10 mouse cellular contexts compared by ENCODE assay signal in genomic region chr7:82625342-82625741, GRCm38 (mm10). TPM values are rescaled to one million over a fixed set of nuclear protein-coding genes. Genes with fewer than 3 reads are reported as not detected.
DNase-seq lines count a peak whose midpoint lies in the region; ATAC-seq and TF ChIP-seq lines count a peak whose summit lies in the region.
"Had no signal": no experiment of that assay in that cellular context is flagged by ENCODE, and none has a peak within 500 bp of the region (broad histone marks: within the 10 kb centered on the region; RNA-seq: fewer than 3 reads in every experiment).

No protein-coding gene starts in this region.

- H3K79me2 ChIP-seq in MEL (ENCODE audit: control insufficient read depth, insufficient read depth, low read length, poor library complexity) = no peaks in the 10 kb centered on the region

- peak; percentile 66 for DNase-seq in hindbrain, embryonic 11.5 days (ENCODE audit: low spot score)
- peak; percentile 73 for DNase-seq in MEL (ENCODE audit: low read depth, low spot score)
- peak; percentile 58 for DNase-seq in embryo, embryonic 11.5 days (ENCODE audit: low read depth, low spot score)
- peak; percentile 18 for DNase-seq in liver, embryonic 13.5 days
- peak; percentile 59 for DNase-seq in thymus, postnatal 25 days
- no peak for DNase-seq in cerebellum, adult 9-11 months

- H3K36me3 ChIP-seq in hindbrain, embryonic 11.5 days (ENCODE audit: control insufficient read depth, insufficient read depth, low read length) = no peaks in the 10 kb centered on the region
- H3K36me3 ChIP-seq in hindbrain, embryonic 16.5 days (ENCODE audit: control insufficient read depth, insufficient read depth, low read length) = no peaks in the 10 kb centered on the region
- no peaks in the 10 kb centered on the region for H3K36me3 ChIP-seq in MEL (ENCODE audit: control insufficient read depth in 1 of 2, insufficient read depth in 2 of 2, low read length in 2 of 2)
- H3K36me3 ChIP-seq in liver, embryonic 13.5 days = no peaks in the 10 kb centered on the region
- H3K36me3 ChIP-seq: stomach, embryonic 15.5 days had no signal

- H3K9me3 ChIP-seq in hindbrain, embryonic 11.5 days (ENCODE audit: control insufficient read depth, low read length) = no peaks in the 10 kb centered on the region
- H3K9me3 ChIP-seq in hindbrain, embryonic 16.5 days (ENCODE audit: control insufficient read depth, low read length) = no peaks in the 10 kb centered on the region
- no peaks in the 10 kb centered on the region for H3K9me3 ChIP-seq in MEL (replicated peaks; ENCODE audit: insufficient read depth, low read length)
- H3K9me3 ChIP-seq in liver, embryonic 13.5 days (replicated peaks) = no peaks in the 10 kb centered on the region
- H3K9me3 ChIP-seq: stomach, embryonic 15.5 days had no signal

- H3K9ac ChIP-seq in hindbrain, embryonic 11.5 days (ENCODE audit: low read depth, low read length) = no peak overlapping the region
- H3K9ac ChIP-seq in hindbrain, embryonic 16.5 days (ENCODE audit: low read depth, low read length) = no peak overlapping the region
- no peak overlapping the region for H3K9ac ChIP-seq in MEL (ENCODE audit: control insufficient read depth, low read depth, low read length, poor library complexity, severe bottlenecking)
- no peak overlapping the region for H3K9ac ChIP-seq in liver, embryonic 13.5 days
- H3K9ac ChIP-seq: liver, embryonic 14.5 days; stomach, embryonic 15.5 days had no signal

- no peak for ATAC-seq in hindbrain, embryonic 11.5 days (ENCODE audit: low FRiP score)
- ATAC-seq in hindbrain, embryonic 16.5 days = no peak
- no peak for ATAC-seq in liver, embryonic 13.5 days (ENCODE audit: low read depth)
- no peak for ATAC-seq in cerebellum, adult (ENCODE audit: insufficient number of reproducible peaks, low FRiP score, low TSS enrichment)

- 21% methylated on average over 7 of the region's 7 CpGs for WGBS in hindbrain, embryonic 11.5 days
- WGBS in hindbrain, embryonic 16.5 days = 27% methylated on average over 7 of the region's 7 CpGs
- 14% methylated on average over 7 of the region's 7 CpGs for WGBS in liver, embryonic 13.5 days (ENCODE audit: insufficient replicate concordance)

- no peak for TF ChIP-seq RAD21 in MEL (IDR thresholded peaks at IDR 0.05; ENCODE audit: low read depth, low read length)

- no peak overlapping the region for H3K4me3 ChIP-seq in hindbrain, embryonic 11.5 days (ENCODE audit: low read depth, low read length)
- H3K4me3 ChIP-seq in hindbrain, embryonic 16.5 days (ENCODE audit: low read length) = no peak overlapping the region
- no peak overlapping the region for H3K4me3 ChIP-seq in MEL (ENCODE audit: control insufficient read depth in 1 of 2, insufficient read depth in 1 of 2, low read depth in 2 of 2, low read length in 2 of 2)
- no peak overlapping the region for H3K4me3 ChIP-seq in liver, embryonic 13.5 days (replicated peaks)
- H3K4me3 ChIP-seq: stomach, embryonic 15.5 days had no signal

- H3K27ac ChIP-seq in hindbrain, embryonic 11.5 days (ENCODE audit: low read depth, low read length) = no peak overlapping the region
- H3K27ac ChIP-seq in hindbrain, embryonic 16.5 days (ENCODE audit: low read depth, low read length) = no peak overlapping the region
- H3K27ac ChIP-seq in MEL (ENCODE audit: control insufficient read depth, low read depth, low read length) = no peak overlapping the region
- H3K27ac ChIP-seq in liver, embryonic 13.5 days = no peak overlapping the region
- H3K27ac ChIP-seq: liver, embryonic 14.5 days; stomach, embryonic 15.5 days had no signal

- no peak for TF ChIP-seq POLR2A in MEL (IDR thresholded peaks at IDR 0.05; ENCODE audit: control insufficient read depth in 1 of 2, insufficient read depth in 1 of 2, low read depth in 1 of 2, low read length in 2 of 2, poor library complexity in 1 of 2)

- TF ChIP-seq EP300 in MEL (IDR thresholded peaks at IDR 0.05; ENCODE audit: low read depth in 1 of 2, low read length in 2 of 2) = no peak

- no peaks in the 10 kb centered on the region for H3K4me1 ChIP-seq in hindbrain, embryonic 11.5 days (replicated peaks; ENCODE audit: control insufficient read depth, insufficient read depth, low read length)
- no peaks in the 10 kb centered on the region for H3K4me1 ChIP-seq in hindbrain, embryonic 16.5 days (ENCODE audit: control insufficient read depth, insufficient read depth, low read depth, low read length)
- no peaks in the 10 kb centered on the region for H3K4me1 ChIP-seq in MEL (ENCODE audit: control insufficient read depth in 1 of 2, insufficient read depth in 2 of 2, low read length in 2 of 2)
- no peaks in the 10 kb centered on the region for H3K4me1 ChIP-seq in liver, embryonic 13.5 days (replicated peaks)
- H3K4me1 ChIP-seq: stomach, embryonic 15.5 days had no signal

- no peak for TF ChIP-seq CTCF in MEL (IDR thresholded peaks at IDR 0.05 in 2 of 3, conservative IDR thresholded peaks at IDR 0.05 in 1 of 3; ENCODE audit: control insufficient read depth in 1 of 3, insufficient read depth in 1 of 3, low read depth in 2 of 3, low read length in 3 of 3, poor library complexity in 1 of 3, severe bottlenecking in 1 of 3)

- H3K4me2 ChIP-seq in hindbrain, embryonic 11.5 days (replicated peaks; ENCODE audit: low read depth, low read length) = no peak overlapping the region
- no peak overlapping the region for H3K4me2 ChIP-seq in hindbrain, embryonic 16.5 days (ENCODE audit: low read length)
- H3K4me2 ChIP-seq in liver, embryonic 13.5 days = no peak overlapping the region
- H3K4me2 ChIP-seq: stomach, embryonic 15.5 days had no signal

- H3K27me3 ChIP-seq in hindbrain, embryonic 11.5 days (ENCODE audit: control insufficient read depth, insufficient read depth, low read length) = no peaks in the 10 kb centered on the region
- H3K27me3 ChIP-seq in hindbrain, embryonic 16.5 days (replicated peaks; ENCODE audit: control insufficient read depth, insufficient read depth, low read length) = no peaks in the 10 kb centered on the region
- H3K27me3 ChIP-seq in MEL (ENCODE audit: control insufficient read depth in 1 of 2, insufficient read depth in 2 of 2, low read length in 2 of 2) = no peaks in the 10 kb centered on the region
- no peaks in the 10 kb centered on the region for H3K27me3 ChIP-seq in liver, embryonic 13.5 days
- H3K27me3 ChIP-seq: stomach, embryonic 15.5 days had no signal

TF ChIP-seq in MEL, 35 proteins besides CTCF, POLR2A, EP300 and RAD21:
- TF ChIP-seq BHLHE40 (IDR thresholded peaks at IDR 0.05; ENCODE audit: borderline replicate concordance, low read depth, low read length) (no peak), RCOR1 (IDR thresholded peaks at IDR 0.05; ENCODE audit: low read depth, low read length) (no peak), MYC (IDR thresholded peaks at IDR 0.05; ENCODE audit: low read depth, low read length) (no peak), HCFC1 (IDR thresholded peaks at IDR 0.05; ENCODE audit: low read depth, low read length) (no peak), UBTF (IDR thresholded peaks at IDR 0.05; ENCODE audit: borderline replicate concordance, insufficient read depth, low read depth, low read length) (no peak), TBP (IDR thresholded peaks at IDR 0.05; ENCODE audit: low read depth, low read length) (no peak), GABPA (IDR thresholded peaks at IDR 0.05; ENCODE audit: low read depth, low read length) (no peak), GATA1 (IDR thresholded peaks at IDR 0.05; ENCODE audit: low read depth, low read length) (no peak), SIN3A (IDR thresholded peaks at IDR 0.05; ENCODE audit: low read length) (no peak), MXI1 (IDR thresholded peaks at IDR 0.05; ENCODE audit: low read depth, low read length) (no peak), NRF1 (IDR thresholded peaks at IDR 0.05; ENCODE audit: insufficient read depth, low read depth, low read length, poor library complexity, severe bottlenecking) (no peak), KAT2A (conservative IDR thresholded peaks at IDR 0.05; ENCODE audit: low read depth, low read length) (no peak)

RNA-seq across cellular contexts. Expression of gene Saxo2, which starts 23.0 kb away (rescaled TPM):
- 8.8 and 9.0 TPM in 2 replicates for polyA plus RNA-seq in hindbrain, embryonic 11.5 days (2014; fragmentation: Nextera tagmentation; extraction: Ambion mirVana)
- 31.2 and 31.6 TPM in 2 replicates for polyA plus RNA-seq in hindbrain, embryonic 16.5 days (2015; fragmentation: Nextera tagmentation; extraction: Ambion mirVana)
- total RNA-seq in MEL (2012; rRNA removed) = 0.85 and 1.5 TPM in 2 replicates
- 1 to 10 TPM in 1 of 2 experiments, not detected in 1; 2.7 TPM for polyA plus RNA-seq in MEL (2012; ENCODE audit: insufficient read depth in 1 of 2, insufficient read length in 2 of 2, low read depth in 1 of 2, low replicate concordance in 2 of 2, missing spikeins in 1 of 2)
- 0.79 and 1.8 TPM in 2 replicates for polyA plus RNA-seq in liver, embryonic 13.5 days (2015; fragmentation: Nextera tagmentation; extraction: Ambion mirVana)

RNA-seq across cellular contexts. Expression of gene Efl1, which starts 23.1 kb away (rescaled TPM):
- 23.8 and 27.9 TPM in 2 replicates for polyA plus RNA-seq in hindbrain, embryonic 11.5 days (2014; fragmentation: Nextera tagmentation; extraction: Ambion mirVana)
- 18.2 and 20.7 TPM in 2 replicates for polyA plus RNA-seq in hindbrain, embryonic 16.5 days (2015; fragmentation: Nextera tagmentation; extraction: Ambion mirVana)
- total RNA-seq in MEL (2012; rRNA removed) = 11.5 and 12.6 TPM in 2 replicates
- 10 to 100 TPM in 1 of 2 experiments, not detected in 1; 15.6 TPM for polyA plus RNA-seq in MEL (2012; ENCODE audit: insufficient read depth in 1 of 2, insufficient read length in 2 of 2, low read depth in 1 of 2, low replicate concordance in 2 of 2, missing spikeins in 1 of 2)
- 10.8 and 11.9 TPM in 2 replicates for polyA plus RNA-seq in liver, embryonic 13.5 days (2015; fragmentation: Nextera tagmentation; extraction: Ambion mirVana)
